Mouse (Mus musculus) forebrain, embryonic 15.5 days (tissue): ENCODE measurements around the gene Barhl2. TPM values are rescaled to one million over a fixed set of nuclear protein-coding genes. Genes with fewer than 3 reads are reported as not detected.
A peak's percentile ranks its signal among the peaks of the same experiment; 100 is the strongest.

Experiments used
- ATAC-seq: fragments of 200-750 bp; cut with Nextera tagmentation; replicated peaks from 2 replicates; pipeline ENCODE4 v1.8.0; 2017; ENCODE audit warnings: mild to moderate bottlenecking, moderate TSS enrichment, moderate library complexity
- H3K27ac ChIP-seq: fragments of 300-500 bp; sonication (generic); replicated peaks from 2 replicates; pipeline ENCODE4 v1.5.1; 2015; ENCODE audit warnings: mild to moderate bottlenecking, inconsistent platforms
- H3K27me3 ChIP-seq: fragments of 300-500 bp; sonication (generic); 2 replicates; pipeline ENCODE4 v1.6.1; 2015; ENCODE audit warnings: inconsistent platforms
- H3K36me3 ChIP-seq: fragments of 300-500 bp; sonication (generic); 2 replicates; pipeline ENCODE4 v1.6.1; 2015; ENCODE audit warnings: mild to moderate bottlenecking, inconsistent platforms
- H3K4me1 ChIP-seq: fragments of 300-500 bp; sonication (generic); 2 replicates; pipeline ENCODE4 v1.6.1; 2015; ENCODE audit warnings: inconsistent platforms
- H3K4me2 ChIP-seq: fragments of 300-500 bp; sonication (generic); replicated peaks from 2 replicates; pipeline ENCODE4 v1.6.1; 2015; ENCODE audit warnings: mild to moderate bottlenecking, inconsistent platforms
- H3K4me3 ChIP-seq: fragments of 300-500 bp; sonication (generic); 2 replicates; pipeline ENCODE4 v1.5.1; 2015; ENCODE audit warnings: mild to moderate bottlenecking, inconsistent platforms
- H3K9ac ChIP-seq: fragments of 300-500 bp; sonication (generic); replicated peaks from 2 replicates; pipeline ENCODE4 v1.6.1; 2015; ENCODE audit warnings: mild to moderate bottlenecking, inconsistent platforms
- H3K9me3 ChIP-seq: fragments of 300-500 bp; sonication (generic); 2 replicates; pipeline ENCODE4 v1.6.1; 2016; ENCODE audit warnings: inconsistent platforms
- WGBS: fragments of 180-500 bp; shearing (Covaris S2); methylation state at CpG from one replicate; pipeline ENCODE4 v1.1.7; 2015; ENCODE audit warnings: mixed read lengths; 5-methylcytosine and 5-hydroxymethylcytosine counted together
- polyA plus RNA-seq: library from polyadenylated mRNA; unstranded; fragments of >200 nt; fragmentation: Nextera tagmentation; extraction: Ambion mirVana; gene quantifications from 2 replicates; pipeline ENCODE4 v1.2.1, GENCODE M21; 2015

Gene Barhl2
- polyA plus RNA-seq: 1.1 and 1.3 TPM in 2 replicates

GRCm38 (mm10) chr5:106457986-106458476 lies at the start of gene Barhl2:
Gene Barhl2 (minus strand): TSS chr5:106458166.
- peak within 1 kb of the TSS; percentile 64 for H3K4me2 ChIP-seq
- under 1% methylated on average over 55 of the region's 57 CpGs for WGBS
- ATAC-seq: 0 out of 2 replicates have a peak, but pooled peaks have one; percentile 4
- no peaks in the 10 kb centered on the region for H3K36me3 ChIP-seq
- peak within 1 kb of the TSS; percentile 23; the same call in 1 of the 2 replicates for H3K9ac ChIP-seq
- H3K27me3 ChIP-seq: peaks cover 88% of the 10 kb centered on the region
- H3K9me3 ChIP-seq: no peaks in the 10 kb centered on the region
- peaks cover 37% of the 10 kb centered on the region for H3K4me1 ChIP-seq
- peak within 1 kb of the TSS; percentile 40 for H3K4me3 ChIP-seq
- H3K27ac ChIP-seq: no peak within 1 kb of the TSS

DNA sequence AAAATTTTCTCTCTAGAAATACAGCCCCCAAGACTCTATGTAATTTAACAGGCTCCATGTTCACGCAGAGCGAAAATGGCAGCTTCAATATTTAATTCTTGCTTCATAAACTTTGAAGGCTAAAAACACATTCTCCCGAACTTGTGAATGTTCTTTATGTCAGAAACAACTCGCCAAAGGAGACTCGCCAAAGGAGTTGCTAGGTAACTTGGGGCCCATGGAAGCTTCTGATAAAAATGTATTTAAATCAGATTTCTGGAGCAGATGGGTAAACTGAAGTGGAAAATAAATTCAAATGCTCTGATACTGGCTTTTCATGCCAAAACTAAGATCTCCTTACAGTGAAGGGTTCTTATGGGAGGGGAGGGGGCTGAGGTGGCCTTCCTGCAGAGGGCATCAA lies 48.1 kb upstream of the Barhl2 start:
- H3K4me2 ChIP-seq: no peak overlapping the region
- H3K27me3 ChIP-seq: no peaks in the 10 kb centered on the region
- 71% methylated on average over 5 of the region's 5 CpGs for WGBS
- H3K4me1 ChIP-seq: peaks cover 18% of the 10 kb centered on the region
- no peak overlapping the region for H3K27ac ChIP-seq
- no peaks in the 10 kb centered on the region for H3K36me3 ChIP-seq
- H3K4me3 ChIP-seq: no peak overlapping the region
- no peak for ATAC-seq
- H3K9me3 ChIP-seq: no peaks in the 10 kb centered on the region
- H3K9ac ChIP-seq: no peak overlapping the region

GRCm38 (mm10) chr5:106502684-106503545 lies 44.9 kb upstream of the Barhl2 start:
- no peaks in the 10 kb centered on the region for H3K9me3 ChIP-seq
- H3K4me1 ChIP-seq: peaks cover 20% of the 10 kb centered on the region
- WGBS: 47% methylated on average over 12 of the region's 12 CpGs
- H3K4me3 ChIP-seq: no peak overlapping the region
- no peaks in the 10 kb centered on the region for H3K36me3 ChIP-seq
- no peak overlapping the region for H3K9ac ChIP-seq
- H3K4me2 ChIP-seq: no peak overlapping the region
- ATAC-seq: peak; percentile 64
- no peaks in the 10 kb centered on the region for H3K27me3 ChIP-seq
- H3K27ac ChIP-seq: no peak overlapping the region

GRCm38 (mm10) chr5:106502271-106502670 lies 44.3 kb upstream of the Barhl2 start:
- no peak overlapping the region for H3K27ac ChIP-seq
- no peaks in the 10 kb centered on the region for H3K27me3 ChIP-seq
- WGBS: 70% methylated on average over 7 of the region's 7 CpGs
- H3K4me2 ChIP-seq: no peak overlapping the region
- no peaks in the 10 kb centered on the region for H3K9me3 ChIP-seq
- ATAC-seq: peak; percentile 35; the same call in 1 of the 2 replicates
- no peak overlapping the region for H3K4me3 ChIP-seq
- no peak overlapping the region for H3K9ac ChIP-seq
- peaks cover 20% of the 10 kb centered on the region for H3K4me1 ChIP-seq
- H3K36me3 ChIP-seq: no peaks in the 10 kb centered on the region

DNA sequence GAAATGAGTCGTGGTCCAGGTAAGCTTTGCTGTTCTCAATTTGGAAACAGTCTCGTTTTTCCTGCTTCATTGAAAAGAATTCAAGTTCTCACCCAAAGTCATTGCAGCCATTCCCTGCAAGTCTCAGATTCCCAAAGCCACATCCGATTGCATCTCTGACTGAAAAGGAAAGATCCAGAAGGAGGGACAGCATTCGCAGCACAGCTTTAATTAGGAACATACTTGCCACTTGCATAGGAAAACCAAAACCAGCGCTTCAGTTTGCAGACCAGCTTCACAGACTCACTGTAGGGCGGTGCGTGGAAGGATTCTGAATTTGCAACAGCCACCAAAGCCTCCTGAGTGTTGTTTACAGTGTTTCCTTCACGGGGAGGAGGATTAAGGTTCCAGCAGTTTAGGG lies 33.8 kb upstream of the Barhl2 start:
- WGBS: 45% methylated on average over 8 of the region's 8 CpGs
- no peak overlapping the region for H3K27ac ChIP-seq

GRCm38 (mm10) chr5:106472105-106472500 lies 14.1 kb upstream of the Barhl2 start:
- peaks cover 50% of the 10 kb centered on the region for H3K4me1 ChIP-seq
- H3K4me2 ChIP-seq: 0 out of 2 replicates have a peak overlapping the region, but pooled peaks have one; percentile 55
- H3K27ac ChIP-seq: no peak overlapping the region
- peak; percentile 46; the same call in 1 of the 2 replicates for ATAC-seq
- under 1% methylated on average over 10 of the region's 10 CpGs for WGBS
- no peak overlapping the region for H3K4me3 ChIP-seq
- H3K9ac ChIP-seq: no peak overlapping the region
- H3K27me3 ChIP-seq: peaks cover 65% of the 10 kb centered on the region
- no peaks in the 10 kb centered on the region for H3K36me3 ChIP-seq
- no peaks in the 10 kb centered on the region for H3K9me3 ChIP-seq

More for the DNA sequence above, 33.8 kb upstream of the Barhl2 start:
- ATAC-seq: no peak
- Histone ChIP-seq H3K9ac (no peak overlapping the region), H3K9me3 (no peaks in the 10 kb centered on the region), H3K4me2 (no peak overlapping the region), H3K4me3 (no peak overlapping the region), H3K36me3 (no peaks in the 10 kb centered on the region), H3K4me1 (no peaks in the 10 kb centered on the region), H3K27me3 (peaks cover 3% of the 10 kb centered on the region; the same call in 1 of the 2 replicates)

- Histone ChIP-seq H3K4me3 (0 out of 2 replicates have a peak overlapping the region, but pooled peaks have one; percentile 37), H3K4me2 (peak overlapping the region; percentile 55), H3K4me1 (peaks cover 54% of the 10 kb centered on the region), H3K9me3 (no peaks in the 10 kb centered on the region), H3K9ac (no peak overlapping the region), H3K27me3 (peaks cover 69% of the 10 kb centered on the region), H3K27ac (no peak overlapping the region), H3K36me3 (no peaks in the 10 kb centered on the region)
- peak; percentile 44; the same call in 1 of the 2 replicates for ATAC-seq
- 4% methylated on average over 13 of the region's 13 CpGs for WGBS
Measured at GRCm38 (mm10) chr5:106471235-106472104, 13.5 kb upstream of the Barhl2 start.

DNA sequence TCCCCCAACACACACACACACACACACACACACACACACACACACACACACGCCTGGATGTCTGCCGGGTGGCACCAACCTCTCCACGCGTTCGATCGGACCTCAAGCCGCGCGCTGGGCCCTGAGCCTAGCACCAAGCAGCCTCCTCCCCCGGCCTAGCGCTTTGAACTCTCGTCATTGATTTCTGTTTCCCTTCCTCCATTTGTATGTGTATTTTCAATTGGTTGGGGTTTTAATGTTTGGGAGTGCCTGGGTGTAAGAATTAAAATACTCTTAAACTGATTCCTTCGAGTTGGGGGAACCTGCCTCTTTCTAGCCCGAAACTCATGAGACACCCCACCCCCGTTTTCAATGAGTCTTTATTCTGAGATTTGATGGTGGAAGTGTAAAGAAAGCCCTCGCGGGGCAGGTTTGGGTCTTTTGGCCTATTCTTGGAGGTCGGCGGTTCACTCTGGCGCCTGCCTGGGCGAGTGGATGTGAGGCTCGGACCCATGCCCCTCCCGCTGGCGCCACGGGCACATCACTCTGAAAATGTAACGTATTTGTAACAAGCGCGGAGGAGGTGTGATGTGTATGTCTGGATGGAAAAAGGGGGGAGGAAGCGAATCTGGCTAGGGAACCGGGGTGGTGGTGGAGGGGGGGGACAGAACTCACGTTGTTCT lies 7.3 kb upstream of the Barhl2 start:
- peaks cover 64% of the 10 kb centered on the region for H3K4me1 ChIP-seq
- no peak overlapping the region for H3K27ac ChIP-seq
- H3K36me3 ChIP-seq: no peaks in the 10 kb centered on the region
- no peak overlapping the region; the same call in 1 of the 2 replicates for H3K4me3 ChIP-seq
- ATAC-seq: no peak
- no peak overlapping the region for H3K9ac ChIP-seq
- peaks cover 84% of the 10 kb centered on the region for H3K27me3 ChIP-seq
- no peak overlapping the region for H3K4me2 ChIP-seq
- WGBS: under 1% methylated on average over 31 of the region's 31 CpGs
- H3K9me3 ChIP-seq: no peaks in the 10 kb centered on the region

- Histone ChIP-seq H3K36me3 (no peaks in the 10 kb centered on the region), H3K4me2 (peak overlapping the region; percentile 9; the same call in 1 of the 2 replicates)
- WGBS: 1% methylated on average over 24 of the region's 24 CpGs
Measured at GRCm38 (mm10) chr5:106464336-106465128, 6.6 kb upstream of the Barhl2 start.

DNA sequence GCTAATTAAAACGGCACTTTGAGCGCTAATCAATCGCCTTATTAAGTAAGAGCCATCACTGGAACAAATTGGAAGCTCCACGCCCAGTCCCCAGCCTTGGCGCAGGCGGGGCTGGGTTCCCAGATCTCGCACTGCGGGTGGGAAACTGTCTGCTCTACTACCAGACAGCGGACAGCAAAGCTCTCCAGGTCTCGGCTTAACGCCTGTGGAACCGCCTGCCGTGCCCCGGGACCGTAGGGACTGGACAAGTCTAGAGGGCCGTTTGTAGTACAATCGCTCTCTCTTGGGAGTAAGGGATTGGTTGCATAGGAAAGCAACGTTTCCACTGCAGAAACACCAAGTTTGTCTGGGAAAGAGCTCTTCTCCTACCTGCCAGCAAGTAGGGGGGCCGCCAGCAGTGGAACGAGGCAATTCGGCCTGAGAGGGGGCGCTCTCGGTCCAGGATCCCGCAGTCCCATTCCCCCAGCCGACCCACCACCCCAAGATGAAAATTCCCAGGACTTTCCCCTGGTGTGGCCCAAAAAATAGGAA lies 5.8 kb upstream of the Barhl2 start:
- Histone ChIP-seq H3K4me3 (no peak overlapping the region; the same call in 1 of the 2 replicates), H3K27me3 (peaks cover 86% of the 10 kb centered on the region), H3K27ac (no peak overlapping the region), H3K9me3 (no peaks in the 10 kb centered on the region), H3K4me2 (peak overlapping the region; percentile 9), H3K4me1 (peaks cover 61% of the 10 kb centered on the region), H3K36me3 (no peaks in the 10 kb centered on the region), H3K9ac (no peak overlapping the region)
- WGBS: under 1% methylated on average over 25 of the region's 25 CpGs
- no peak for ATAC-seq

More at GRCm38 (mm10) chr5:106464336-106465128, 6.6 kb upstream of the Barhl2 start:
- H3K9ac ChIP-seq: no peak overlapping the region
- peaks cover 86% of the 10 kb centered on the region for H3K27me3 ChIP-seq
- H3K27ac ChIP-seq: no peak overlapping the region
- H3K9me3 ChIP-seq: no peaks in the 10 kb centered on the region
- H3K4me3 ChIP-seq: no peak overlapping the region
- H3K4me1 ChIP-seq: peaks cover 61% of the 10 kb centered on the region
- ATAC-seq: no peak
